ENCODE assay signal across 8 mouse cellular contexts in genomic region chr2:156196302-156197128, GRCm38 (mm10). TPM values are rescaled to one million over a fixed set of nuclear protein-coding genes. Genes with fewer than 3 reads are reported as not detected.
DNase-seq lines count a peak whose midpoint lies in the region; ATAC-seq and TF ChIP-seq lines count a peak whose summit lies in the region.

Gene Phf20 (plus strand): TSS chr2:156196466.

- H3K9ac ChIP-seq in MEL (ENCODE audit: control insufficient read depth, low read depth, low read length, poor library complexity, severe bottlenecking), result peak within 1 kb of the TSS; percentile 82
- H3K9ac ChIP-seq in lung, postnatal 0 days (replicated peaks; ENCODE audit: low read depth), result peak within 1 kb of the TSS; percentile 46

- peak within 1 kb of the TSS; percentile 76 to 84 for H3K4me3 ChIP-seq in MEL (ENCODE audit: control insufficient read depth in 1 of 2, insufficient read depth in 1 of 2, low read depth in 2 of 2, low read length in 2 of 2)
- H3K4me3 ChIP-seq in cerebellum, adult 2 months (replicated peaks; ENCODE audit: insufficient read depth, low read depth, low read length), result peak within 1 kb of the TSS; percentile 92
- peak within 1 kb of the TSS; percentile 56 for H3K4me3 ChIP-seq in lung, postnatal 0 days (ENCODE audit: low read depth, low read length)

- peak; percentile 91 to 92 for ATAC-seq in hematopoietic stem cell, adult 5-6 weeks (replicated peaks in 1 of 2; ENCODE audit: insufficient read depth in 1 of 2, low FRiP score in 2 of 2, low TSS enrichment in 1 of 2, low read depth in 1 of 2, poor library complexity in 2 of 2, severe bottlenecking in 2 of 2)
- peak; percentile 99 for ATAC-seq in lung, postnatal 0 days

- peak in 1 of 2 experiments; percentile 48; a peak in 2 of 4 replicates for TF ChIP-seq EP300 in MEL (IDR thresholded peaks at IDR 0.05; ENCODE audit: low read depth in 1 of 2, low read length in 2 of 2)
- no peak for TF ChIP-seq EP300 in lung, postnatal 0 days (IDR thresholded peaks at IDR 0.05)

- TF ChIP-seq POLR2A in MEL (IDR thresholded peaks at IDR 0.05; ENCODE audit: control insufficient read depth in 1 of 2, insufficient read depth in 1 of 2, low read depth in 1 of 2, low read length in 2 of 2, poor library complexity in 1 of 2), result peak; percentile 69 to 86
- peak; percentile 73 for TF ChIP-seq POLR2A in cerebellum, adult 2 months (IDR thresholded peaks at IDR 0.05; ENCODE audit: borderline replicate concordance, insufficient read depth, low read length)

- TF ChIP-seq CTCF in MEL (IDR thresholded peaks at IDR 0.05 in 2 of 3, conservative IDR thresholded peaks at IDR 0.05 in 1 of 3; ENCODE audit: control insufficient read depth in 1 of 3, insufficient read depth in 1 of 3, low read depth in 2 of 3, low read length in 3 of 3, poor library complexity in 1 of 3, severe bottlenecking in 1 of 3), result no peak
- no peak for TF ChIP-seq CTCF in cerebellum, adult 2 months (IDR thresholded peaks at IDR 0.05; ENCODE audit: borderline replicate concordance, insufficient read depth, low read depth, low read length)
- no peak for TF ChIP-seq CTCF in lung, postnatal 0 days (IDR thresholded peaks at IDR 0.05)

- no peaks in the 10 kb centered on the region for H3K9me3 ChIP-seq in MEL (replicated peaks; ENCODE audit: insufficient read depth, low read length)
- no peaks in the 10 kb centered on the region for H3K9me3 ChIP-seq in lung, postnatal 0 days (ENCODE audit: low read length)

- H3K36me3 ChIP-seq in MEL (ENCODE audit: control insufficient read depth in 1 of 2, insufficient read depth in 2 of 2, low read length in 2 of 2), result peaks cover 0 to 8% of the 10 kb centered on the region in 2 experiments; a peak in 2 of 4 replicates
- H3K36me3 ChIP-seq in lung, postnatal 0 days (ENCODE audit: insufficient read depth, low read length), result no peaks in the 10 kb centered on the region

- H3K79me2 ChIP-seq in MEL (ENCODE audit: control insufficient read depth, insufficient read depth, low read length, poor library complexity), result peaks cover 19% of the 10 kb centered on the region

- no peaks in the 10 kb centered on the region for H3K27me3 ChIP-seq in MEL (ENCODE audit: control insufficient read depth in 1 of 2, insufficient read depth in 2 of 2, low read length in 2 of 2)
- H3K27me3 ChIP-seq in cerebellum, adult 2 months (ENCODE audit: control insufficient read depth, insufficient read depth, low read length), result no peaks in the 10 kb centered on the region
- no peaks in the 10 kb centered on the region for H3K27me3 ChIP-seq in lung, postnatal 0 days (replicated peaks; ENCODE audit: insufficient read depth, low read length)

- peaks cover 3 to 5% of the 10 kb centered on the region in 2 experiments; a peak in 3 of 4 replicates for H3K4me1 ChIP-seq in MEL (ENCODE audit: control insufficient read depth in 1 of 2, insufficient read depth in 2 of 2, low read length in 2 of 2)
- no peaks in the 10 kb centered on the region; the same call in 1 of the 2 replicates for H3K4me1 ChIP-seq in cerebellum, adult 2 months (ENCODE audit: control insufficient read depth, insufficient read depth, low read length)
- peaks cover 11% of the 10 kb centered on the region; the same call in 1 of the 2 replicates for H3K4me1 ChIP-seq in lung, postnatal 0 days (ENCODE audit: insufficient read depth, low read depth, low read length)

- H3K27ac ChIP-seq in MEL (ENCODE audit: control insufficient read depth, low read depth, low read length), result peak within 1 kb of the TSS; percentile 79
- H3K27ac ChIP-seq in cerebellum, adult 2 months (ENCODE audit: insufficient read depth, low read length), result peak within 1 kb of the TSS; percentile 90
- peak within 1 kb of the TSS; percentile 96 for H3K27ac ChIP-seq in lung, postnatal 0 days (ENCODE audit: low read length)

- under 1% methylated on average over 85 of the region's 88 CpGs for WGBS in cerebellum, adult 2 months
- WGBS in lung, postnatal 0 days, result under 1% methylated on average over 59 of the region's 88 CpGs

- DNase-seq in MEL (ENCODE audit: low read depth, low spot score), result peak; percentile 97
- peak; percentile 98 to 99 for DNase-seq in cerebellum, adult 2 months
- peak; percentile 95 for DNase-seq in forelimb bud, embryonic 11.5 days (ENCODE audit: low read depth, low spot score)
- peak; percentile 97 for DNase-seq in layer of hippocampus, adult 9-11 months
- DNase-seq in lung, postnatal 0 days (ENCODE audit: low spot score), result peak; percentile 97
- peak; percentile 98 for DNase-seq in ovary, postnatal 14 days (ENCODE audit: low spot score)
- DNase-seq in thymus, postnatal 14 days, result peak; percentile 99

- H3K4me2 ChIP-seq in lung, postnatal 0 days (replicated peaks; ENCODE audit: low read depth, low read length), result peak within 1 kb of the TSS; percentile 83

- TF ChIP-seq RAD21 in MEL (IDR thresholded peaks at IDR 0.05; ENCODE audit: low read depth, low read length), result no peak

TF ChIP-seq in MEL, 35 proteins besides CTCF, POLR2A, EP300 and RAD21:
- TF ChIP-seq NRF1 (IDR thresholded peaks at IDR 0.05; ENCODE audit: insufficient read depth, low read depth, low read length, poor library complexity, severe bottlenecking), result peak; percentile 52; the same call in 1 of the 2 replicates
- no peak for TF ChIP-seq UBTF (IDR thresholded peaks at IDR 0.05; ENCODE audit: borderline replicate concordance, insufficient read depth, low read depth, low read length)
- no peak for TF ChIP-seq POLR2AphosphoS5 (IDR thresholded peaks at IDR 0.05; ENCODE audit: borderline replicate concordance, low read depth, low read length)
- TF ChIP-seq POLR2AphosphoS2 (IDR thresholded peaks at IDR 0.05; ENCODE audit: low read length), result no peak
- TF ChIP-seq SMC3 (IDR thresholded peaks at IDR 0.05; ENCODE audit: low read depth, low read length), result no peak
- no peak for TF ChIP-seq GABPA (IDR thresholded peaks at IDR 0.05; ENCODE audit: low read depth, low read length)
- peak; percentile 65 for TF ChIP-seq NELFE (IDR thresholded peaks at IDR 0.05; ENCODE audit: low read depth, low read length)
- TF ChIP-seq ETS1 (IDR thresholded peaks at IDR 0.05; ENCODE audit: low read depth, low read length), result peak; percentile 34
- TF ChIP-seq ZMIZ1 (IDR thresholded peaks at IDR 0.05; ENCODE audit: low read depth, low read length), result no peak; the same call in 1 of the 2 replicates
- peak; percentile 66; the same call in 1 of the 2 replicates for TF ChIP-seq BHLHE40 (IDR thresholded peaks at IDR 0.05; ENCODE audit: borderline replicate concordance, low read depth, low read length)
- TF ChIP-seq USF2 (IDR thresholded peaks at IDR 0.05; ENCODE audit: borderline replicate concordance in 1 of 2, insufficient read depth in 1 of 2, low read depth in 1 of 2, low read length in 2 of 2), result peak; percentile 61 to 89; a peak in 3 of 4 replicates
- TF ChIP-seq MAFK (IDR thresholded peaks at IDR 0.05; ENCODE audit: borderline replicate concordance, low read depth, low read length), result no peak
- TF ChIP-seq TBP (IDR thresholded peaks at IDR 0.05; ENCODE audit: low read depth, low read length), result no peak
- no peak; the same call in 1 of the 2 replicates for TF ChIP-seq MYC (IDR thresholded peaks at IDR 0.05; ENCODE audit: low read depth, low read length)
- TF ChIP-seq USF1 (IDR thresholded peaks at IDR 0.05; ENCODE audit: low read depth, low read length), result peak; percentile 99
- no peak for TF ChIP-seq ZKSCAN1 (IDR thresholded peaks at IDR 0.05; ENCODE audit: low read depth, low read length)
- peak; percentile 98 for TF ChIP-seq MAX (IDR thresholded peaks at IDR 0.05; ENCODE audit: low read length)
- TF ChIP-seq ELF1 (IDR thresholded peaks at IDR 0.05; ENCODE audit: low read depth, low read length), result peak; percentile 63
- no peak for TF ChIP-seq KAT2A (conservative IDR thresholded peaks at IDR 0.05; ENCODE audit: low read depth, low read length)
- no peak for TF ChIP-seq ZC3H11A (IDR thresholded peaks at IDR 0.05; ENCODE audit: low read depth, low read length)
- TF ChIP-seq RCOR1 (IDR thresholded peaks at IDR 0.05; ENCODE audit: low read depth, low read length), result no peak
- TF ChIP-seq CHD2 (IDR thresholded peaks at IDR 0.05; ENCODE audit: low read length), result peak; percentile 37; the same call in 1 of the 2 replicates
- TF ChIP-seq CHD1 (IDR thresholded peaks at IDR 0.05; ENCODE audit: low read depth, low read length), result no peak
- no peak; the same call in 1 of the 2 replicates for TF ChIP-seq MAZ (IDR thresholded peaks at IDR 0.05; ENCODE audit: low read depth, low read length)
- TF ChIP-seq MYB (IDR thresholded peaks at IDR 0.05; ENCODE audit: low read depth, low read length), result 0 out of 2 replicates have a peak, but pooled peaks have one; percentile 40
- 0 out of 2 replicates have a peak, but pooled peaks have one; percentile 3 for TF ChIP-seq ZNF384 (IDR thresholded peaks at IDR 0.05; ENCODE audit: low read depth, low read length)
- TF ChIP-seq HCFC1 (IDR thresholded peaks at IDR 0.05; ENCODE audit: low read depth, low read length), result peak; percentile 53
- no peak for TF ChIP-seq JUND (IDR thresholded peaks at IDR 0.05; ENCODE audit: low read depth, low read length)
- no peak for TF ChIP-seq E2F4 (IDR thresholded peaks at IDR 0.05; ENCODE audit: borderline replicate concordance, low read depth, low read length)
- TF ChIP-seq MXI1 (IDR thresholded peaks at IDR 0.05; ENCODE audit: low read depth, low read length), result peak; percentile 76
- no peak for TF ChIP-seq MEF2A (IDR thresholded peaks at IDR 0.05; ENCODE audit: extremely low read depth, insufficient replicate concordance, low read depth, low read length, poor library complexity, severe bottlenecking)
- TF ChIP-seq GATA1 (IDR thresholded peaks at IDR 0.05; ENCODE audit: low read depth, low read length), result peak; percentile 70
- peak; percentile 64 for TF ChIP-seq SIN3A (IDR thresholded peaks at IDR 0.05; ENCODE audit: low read length)
- no peak for TF ChIP-seq TAL1 (IDR thresholded peaks at IDR 0.05; ENCODE audit: low read length)
- TF ChIP-seq TCF12 (IDR thresholded peaks at IDR 0.05; ENCODE audit: low read depth, low read length), result no peak; the same call in none of the 2 replicates

RNA-seq across cellular contexts. Expression of gene Phf20, which starts in this region (rescaled TPM):
- total RNA-seq in MEL (2012; rRNA removed), result 11.7 and 13.2 TPM in 2 replicates
- polyA plus RNA-seq in MEL (2012; ENCODE audit: insufficient read depth in 1 of 2, insufficient read length in 2 of 2, low read depth in 1 of 2, low replicate concordance in 2 of 2, missing spikeins in 1 of 2), result 10 to 100 TPM in 1 of 2 experiments, not detected in 1; 16.9 TPM
- polyA plus RNA-seq in cerebellum, adult 2 months (2012; rRNA removed), result 44.6 and 48.3 TPM in 2 replicates
- total RNA-seq in hematopoietic stem cell, adult 5-6 weeks (2017), result 65.4 and 111 TPM in 2 replicates
- polyA plus RNA-seq in lung, postnatal 0 days (2015; fragmentation: Nextera tagmentation; extraction: Ambion mirVana), result 44.8 and 47.7 TPM in 2 replicates

Comparison
In these comparisons a context has a peak if more than half of its experiments do, and no peak if none do; other contexts are left out.
1. Peak in every context shown above with its lines: DNase-seq, ATAC-seq, H3K4me3 ChIP-seq and H3K27ac ChIP-seq.